Mouse (Mus musculus) midbrain, embryonic 14.5 days (tissue): ENCODE data around the gene Prkag3. TPM values are rescaled to one million over a fixed set of nuclear protein-coding genes. Genes with fewer than 3 reads are reported as not detected.
A peak's percentile ranks its signal among the peaks of the same experiment; 100 is the strongest.

ENCODE experiments used
- ATAC-seq: fragments of 200-750 bp; cut with Nextera tagmentation; 2 replicates; pipeline ENCODE4 v1.8.0; 2017; ENCODE audit warnings: moderate number of reproducible peaks, moderate library complexity; ENCODE audit not compliant: low FRiP score, low TSS enrichment
- DNase-seq: peaks from one replicate; pipeline ENCODE4 v3.0.0-alpha.2; 2015
- H3K27ac ChIP-seq: fragments of 300-500 bp; sonication (generic); replicated peaks from 2 replicates; pipeline ENCODE4 v1.5.1; 2014; ENCODE audit warnings: mild to moderate bottlenecking, low read depth, low read length, moderate library complexity
- H3K27me3 ChIP-seq: fragments of 300-500 bp; sonication (generic); 2 replicates; pipeline ENCODE4 v1.6.1; 2014; ENCODE audit warnings: low read length, control low read depth, mixed read lengths; ENCODE audit not compliant: control insufficient read depth, insufficient read depth
- H3K36me3 ChIP-seq: fragments of 300-500 bp; sonication (generic); 2 replicates; pipeline ENCODE4 v1.6.1; 2014; ENCODE audit warnings: low read length, control low read depth; ENCODE audit not compliant: control insufficient read depth, insufficient read depth
- H3K4me1 ChIP-seq: fragments of 300-500 bp; sonication (generic); 2 replicates; pipeline ENCODE4 v1.6.1; 2014; ENCODE audit warnings: mild to moderate bottlenecking, antibody characterized with exemption, low read length, control low read depth; ENCODE audit not compliant: control insufficient read depth, insufficient read depth
- H3K4me2 ChIP-seq: fragments of 300-500 bp; sonication (generic); 2 replicates; pipeline ENCODE4 v1.6.1; 2014; ENCODE audit warnings: mild to moderate bottlenecking, low read length, moderate library complexity
- H3K4me3 ChIP-seq: fragments of 300-500 bp; sonication (generic); replicated peaks from 2 replicates; pipeline ENCODE4 v1.5.1; 2014; ENCODE audit warnings: low read depth, low read length
- H3K9ac ChIP-seq: fragments of 300-500 bp; sonication (generic); replicated peaks from 2 replicates; pipeline ENCODE4 v1.6.1; 2014; ENCODE audit warnings: mild to moderate bottlenecking, low read length, moderate library complexity
- H3K9me3 ChIP-seq: fragments of 300-500 bp; sonication (generic); 2 replicates; pipeline ENCODE4 v1.6.1; 2016; ENCODE audit warnings: low read length, control low read depth, mixed read lengths; ENCODE audit not compliant: control insufficient read depth
- WGBS: fragments of 180-500 bp; shearing (Covaris S2); extraction: QIAGEN DNeasy Blood & Tissue Kit; methylation state at CpG from one replicate; pipeline ENCODE4 v1.1.7; 2014; 5-methylcytosine and 5-hydroxymethylcytosine counted together
- polyA plus RNA-seq: library from polyadenylated mRNA; unstranded; fragments of >200 nt; fragmentation: Nextera tagmentation; extraction: Ambion mirVana; gene quantifications from 2 replicates; pipeline ENCODE4 v1.2.1, GENCODE M21; 2014

The Prkag3 gene
- not detected in 2 replicates for polyA plus RNA-seq

DNA sequence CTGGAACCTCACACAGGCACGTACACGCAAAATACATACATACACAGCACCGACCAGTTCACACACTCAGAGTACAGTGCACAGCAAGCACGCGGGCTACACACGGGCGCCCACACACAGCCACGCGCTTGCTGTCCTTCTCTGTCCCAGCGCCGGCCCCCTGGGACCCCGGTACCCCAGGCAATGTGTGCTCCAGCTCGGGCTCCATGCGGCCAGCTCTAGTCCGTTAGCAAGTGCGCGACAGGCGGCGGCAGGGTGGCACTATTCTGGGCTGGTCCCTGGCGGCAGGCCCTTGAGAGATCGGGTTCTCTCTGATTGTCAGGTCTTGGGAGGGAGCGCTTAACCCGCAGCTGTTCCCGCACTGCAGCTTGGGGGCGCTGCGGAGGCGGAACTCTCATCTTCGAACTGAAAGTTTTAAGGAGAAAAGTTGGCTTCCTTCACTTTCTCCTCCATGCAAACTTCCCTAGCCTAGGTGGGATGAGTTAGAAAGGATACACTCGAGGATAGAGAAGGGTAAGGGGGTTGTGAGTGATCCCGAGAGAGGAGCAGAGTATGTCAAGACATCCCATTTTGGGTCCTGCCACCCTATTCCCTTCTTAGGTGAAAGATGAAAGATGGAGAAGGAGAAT, at the start of gene Prkag3:
Gene Prkag3 (minus strand): TSS at position 579 of the 629 bp plus-strand sequence.
- peak within 1 kb of the TSS; percentile 32 for H3K4me2 ChIP-seq
- DNase-seq (peak; percentile 56), ATAC-seq (no peak)
- no peaks in the 10 kb centered on the region for H3K4me1 ChIP-seq
- 10% methylated on average over 30 of the region's 30 CpGs for WGBS
- no peaks in the 10 kb centered on the region for H3K9me3 ChIP-seq
- 0 out of 2 replicates have a peak within 1 kb of the TSS, but pooled peaks have one; percentile 0 for H3K4me3 ChIP-seq
- H3K36me3 ChIP-seq, result no peaks in the 10 kb centered on the region
- H3K27ac ChIP-seq, result no peak within 1 kb of the TSS
- no peak within 1 kb of the TSS for H3K9ac ChIP-seq
- H3K27me3 ChIP-seq, result no peaks in the 10 kb centered on the region

DNA sequence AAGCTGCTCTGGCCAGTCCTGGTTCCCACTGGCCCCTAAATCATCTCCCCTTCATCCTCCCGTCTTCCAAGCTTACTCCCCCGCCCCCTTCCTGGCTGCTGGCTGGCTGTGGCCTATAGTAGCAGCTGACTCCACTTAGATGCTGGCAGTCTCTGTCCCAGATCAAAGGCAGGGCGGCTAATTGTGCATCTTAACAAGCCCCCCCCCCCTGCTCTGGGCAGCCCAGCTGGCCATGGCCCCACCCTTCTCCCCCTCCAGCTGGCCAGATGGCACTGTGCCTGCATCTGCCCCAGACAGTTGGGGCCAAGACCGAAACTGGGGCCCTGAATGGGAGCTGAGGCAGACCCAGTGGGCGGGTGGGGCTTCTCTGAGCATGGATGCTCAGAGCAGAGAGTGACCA, 48.4 kb upstream of the Prkag3 start:
- Histone ChIP-seq H3K4me3 (no peak overlapping the region), H3K9me3 (no peaks in the 10 kb centered on the region), H3K27me3 (peaks cover 69% of the 10 kb centered on the region), H3K4me2 (no peak overlapping the region), H3K27ac (no peak overlapping the region), H3K36me3 (no peaks in the 10 kb centered on the region), H3K4me1 (peaks cover 34% of the 10 kb centered on the region), H3K9ac (no peak overlapping the region)
- WGBS, result 4% methylated on average over 5 of the region's 5 CpGs
- ATAC-seq (peak; percentile 73), DNase-seq (peak; percentile 80)

DNA sequence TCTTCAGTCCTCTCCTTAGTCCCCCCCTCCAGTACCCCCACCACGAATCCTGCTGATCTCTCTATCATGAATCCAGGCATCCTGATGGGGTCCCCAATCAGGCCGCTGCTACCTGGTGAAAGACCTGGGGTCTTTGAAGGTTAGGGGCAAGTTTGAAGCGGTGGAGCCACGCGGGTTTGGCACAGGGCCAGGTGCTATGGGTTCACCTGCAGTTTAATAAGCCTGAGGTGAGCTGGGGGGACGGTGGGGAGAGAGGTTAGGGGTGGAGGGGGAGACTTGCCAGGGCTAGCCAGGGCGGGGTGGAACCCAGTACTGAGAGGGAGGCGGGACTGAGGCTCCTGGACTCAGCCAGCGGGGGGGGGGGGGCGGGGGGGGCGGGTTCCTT, 46.1 kb upstream of the Prkag3 start:
- H3K36me3 ChIP-seq, result no peaks in the 10 kb centered on the region
- peak overlapping the region; percentile 13; the same call in 1 of the 2 replicates for H3K4me3 ChIP-seq
- DNase-seq, result no peak
- peaks cover 43% of the 10 kb centered on the region for H3K4me1 ChIP-seq
- no peak for ATAC-seq
- no peaks in the 10 kb centered on the region for H3K9me3 ChIP-seq
- peak overlapping the region; percentile 52 for H3K4me2 ChIP-seq
- no peak overlapping the region for H3K27ac ChIP-seq
- WGBS, result 6% methylated on average over 11 of the region's 11 CpGs
- H3K27me3 ChIP-seq, result peaks cover 68% of the 10 kb centered on the region
- H3K9ac ChIP-seq, result no peak overlapping the region

DNA sequence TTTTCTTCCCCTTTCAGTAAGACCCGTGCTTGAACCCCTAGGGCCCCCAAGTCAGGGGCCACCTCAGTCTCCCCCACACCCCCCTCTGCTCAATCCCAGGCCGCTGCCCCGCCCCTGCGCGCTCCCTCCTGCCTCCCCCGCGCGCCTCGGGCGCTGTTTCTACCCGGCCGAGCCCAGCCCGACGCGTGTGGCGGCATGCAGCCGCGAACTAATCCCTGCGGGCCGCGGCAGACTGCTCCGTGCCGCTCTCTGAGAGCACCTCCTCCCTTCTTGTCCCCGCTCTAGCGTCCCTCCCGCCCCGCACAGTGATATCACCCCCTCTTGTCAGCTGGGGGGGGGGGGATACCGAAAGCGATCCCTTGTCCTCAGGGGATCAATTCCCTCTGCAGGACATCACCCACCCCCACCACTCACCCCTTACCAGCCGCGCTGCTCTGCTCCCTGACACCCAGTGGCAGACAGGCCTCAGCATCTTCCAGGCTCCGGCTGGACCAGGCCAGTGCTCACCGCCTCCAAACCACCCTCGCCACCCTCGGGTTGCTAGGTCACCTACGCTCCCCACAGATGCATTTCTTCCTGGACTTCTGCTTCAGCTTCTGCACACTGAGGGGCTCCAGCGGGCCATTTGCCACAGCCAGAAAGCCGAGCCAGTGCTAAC, 45.6 kb upstream of the Prkag3 start:
- no peaks in the 10 kb centered on the region for H3K36me3 ChIP-seq
- ATAC-seq (0 out of 2 replicates have a peak, but pooled peaks have one; percentile 29), DNase-seq (peak; percentile 81)
- H3K27ac ChIP-seq, result no peak overlapping the region
- peaks cover 47% of the 10 kb centered on the region for H3K4me1 ChIP-seq
- peak overlapping the region; percentile 52 for H3K4me2 ChIP-seq
- no peak overlapping the region for H3K9ac ChIP-seq
- H3K4me3 ChIP-seq, result peak overlapping the region; percentile 13; the same call in 1 of the 2 replicates
- under 1% methylated on average over 35 of the region's 38 CpGs for WGBS
- H3K27me3 ChIP-seq, result peaks cover 68% of the 10 kb centered on the region
- no peaks in the 10 kb centered on the region for H3K9me3 ChIP-seq

DNA sequence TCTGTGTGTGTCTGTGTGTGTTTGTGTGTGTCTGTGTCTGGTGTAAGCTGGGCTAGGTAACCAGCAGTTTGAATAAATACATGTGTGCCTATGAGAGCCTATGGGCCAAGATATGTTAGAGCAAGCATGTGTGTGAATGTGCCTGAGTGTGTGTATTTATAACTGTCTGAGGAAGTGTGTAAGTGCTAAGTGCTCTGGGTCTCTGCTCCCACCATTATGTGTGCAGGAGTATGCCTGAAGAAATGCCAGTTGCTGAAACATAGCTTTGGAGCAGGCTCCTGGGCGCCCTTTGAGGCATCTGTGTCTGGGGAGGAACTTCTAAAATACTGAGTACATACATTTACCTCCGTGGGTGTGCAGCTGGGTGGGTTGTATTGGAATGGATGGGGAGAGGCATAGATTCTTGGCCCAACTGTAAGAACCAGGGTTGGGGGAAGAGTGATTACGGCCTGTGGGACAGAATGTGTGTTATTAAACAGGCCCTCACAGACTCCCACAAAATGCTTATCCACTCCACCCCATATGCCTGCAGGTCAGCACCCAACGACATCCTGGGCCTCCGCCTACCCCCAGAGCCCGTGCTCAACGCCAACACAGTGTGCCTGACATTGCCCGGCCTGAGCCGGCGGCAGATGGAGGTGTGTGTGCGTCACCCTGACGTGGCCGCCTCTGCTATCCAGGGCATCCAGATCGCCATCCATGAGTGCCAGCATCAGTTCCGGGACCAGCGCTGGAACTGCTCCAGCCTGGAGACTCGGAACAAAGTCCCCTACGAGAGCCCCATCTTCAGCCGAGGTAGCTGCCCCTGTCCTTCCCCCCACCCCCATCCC, 44.0 kb upstream of the Prkag3 start:
- no peaks in the 10 kb centered on the region for H3K36me3 ChIP-seq
- H3K27ac ChIP-seq, result no peak overlapping the region
- no peak overlapping the region for H3K4me3 ChIP-seq
- peaks cover 47% of the 10 kb centered on the region for H3K4me1 ChIP-seq
- H3K27me3 ChIP-seq, result peaks cover 75% of the 10 kb centered on the region
- H3K9me3 ChIP-seq, result no peaks in the 10 kb centered on the region
- DNase-seq, result no peak
- WGBS, result 18% methylated on average over 19 of the region's 19 CpGs
- no peak overlapping the region for H3K4me2 ChIP-seq
- H3K9ac ChIP-seq, result no peak overlapping the region
- no peak for ATAC-seq

DNA sequence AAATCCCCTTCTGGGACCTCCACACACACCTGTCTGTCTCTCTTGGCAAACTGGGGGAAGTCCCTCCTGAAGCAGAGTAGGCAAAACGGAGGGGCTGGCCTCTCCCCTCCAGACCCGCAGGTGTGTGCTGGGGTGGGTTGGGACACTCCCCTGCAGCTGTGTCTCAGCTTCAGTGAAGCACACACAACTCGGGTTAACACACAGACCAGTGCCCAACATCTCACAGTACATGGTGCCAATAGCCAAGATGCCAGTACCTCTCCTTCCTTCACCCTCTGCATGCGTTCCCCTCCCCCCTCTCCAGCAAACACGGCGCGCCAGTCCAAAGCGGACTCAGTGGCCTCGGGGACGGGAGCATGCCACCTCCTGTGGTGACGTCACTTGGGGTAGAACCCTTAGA, 42.2 kb upstream of the Prkag3 start, which contains the start of gene Wnt10a:
Gene Wnt10a (plus strand): TSS at position 268 of the 400 bp plus-strand sequence.
- H3K9me3 ChIP-seq, result no peaks in the 10 kb centered on the region
- H3K4me1 ChIP-seq, result peaks cover 34% of the 10 kb centered on the region
- peak; percentile 9; the same call in 1 of the 2 replicates for ATAC-seq
- DNase-seq, result no peak
- no peak within 1 kb of the TSS for H3K9ac ChIP-seq
- H3K36me3 ChIP-seq, result no peaks in the 10 kb centered on the region
- peaks cover 78% of the 10 kb centered on the region for H3K27me3 ChIP-seq
- 0% methylated on average over 11 of the region's 11 CpGs for WGBS
- peak within 1 kb of the TSS; percentile 25 for H3K4me3 ChIP-seq
- H3K4me2 ChIP-seq, result peak within 1 kb of the TSS; percentile 54
- H3K27ac ChIP-seq, result no peak within 1 kb of the TSS

DNA sequence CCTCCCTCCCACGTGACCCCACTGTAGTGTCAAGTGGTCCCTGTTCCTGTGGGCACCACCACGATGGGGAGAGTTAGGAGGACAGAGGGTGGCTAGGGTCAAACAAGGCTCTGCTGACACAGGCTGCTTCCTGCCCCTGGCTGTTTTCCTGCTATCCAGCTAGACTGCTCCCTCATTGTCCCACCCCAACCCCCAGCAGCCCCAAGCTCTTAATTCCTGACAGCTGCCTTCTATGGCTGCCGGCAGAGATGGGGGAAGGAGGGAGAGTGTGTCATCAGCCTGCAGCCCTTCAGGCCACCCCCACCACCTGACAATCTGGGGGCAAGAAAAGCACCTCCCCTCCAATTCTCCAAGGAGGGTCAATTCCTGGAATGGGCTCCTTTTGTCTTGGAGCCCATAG, 41.1 kb upstream of the Prkag3 start:
- DNase-seq (no peak), ATAC-seq (no peak)
- Histone ChIP-seq H3K36me3 (no peaks in the 10 kb centered on the region), H3K27me3 (peaks cover 83% of the 10 kb centered on the region), H3K9me3 (no peaks in the 10 kb centered on the region), H3K4me3 (no peak overlapping the region), H3K4me2 (no peak overlapping the region), H3K27ac (no peak overlapping the region), H3K4me1 (peaks cover 31% of the 10 kb centered on the region), H3K9ac (no peak overlapping the region)
- WGBS, result 8% methylated on average over 3 of the region's 3 CpGs

DNA sequence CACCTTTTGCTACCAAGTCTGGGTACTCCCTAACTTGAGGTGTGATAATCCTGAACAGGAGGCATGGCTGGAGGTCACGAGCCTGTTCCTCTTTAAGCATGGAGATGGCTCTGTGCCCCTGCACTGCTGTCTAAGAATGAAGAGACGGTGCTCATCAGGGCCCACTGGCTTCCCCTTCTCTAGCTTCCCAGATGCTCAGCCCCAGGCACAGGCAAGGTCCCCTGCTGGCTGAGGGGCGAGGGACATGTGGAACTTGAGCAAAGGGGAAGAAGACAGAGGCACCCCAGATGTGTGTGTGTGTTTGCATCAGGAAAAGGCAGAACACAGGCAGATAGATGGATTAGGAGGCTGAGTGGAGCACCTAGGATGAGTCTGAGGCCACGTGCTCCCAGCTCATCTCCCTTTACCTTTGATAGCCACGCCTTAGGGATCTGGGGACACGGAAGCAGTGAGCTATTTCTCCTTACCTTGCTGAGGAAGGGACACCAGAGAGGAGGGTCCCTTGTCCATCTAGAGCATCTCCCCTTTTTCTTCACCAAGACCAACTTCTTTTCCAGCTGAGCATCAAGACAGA, 39.7 kb upstream of the Prkag3 start:
- Histone ChIP-seq H3K27ac (no peak overlapping the region), H3K4me1 (peaks cover 21% of the 10 kb centered on the region), H3K9me3 (no peaks in the 10 kb centered on the region), H3K36me3 (no peaks in the 10 kb centered on the region), H3K9ac (no peak overlapping the region), H3K4me3 (no peak overlapping the region), H3K27me3 (peaks cover 83% of the 10 kb centered on the region), H3K4me2 (no peak overlapping the region)
- 26% methylated on average over 6 of the region's 6 CpGs for WGBS
- DNase-seq (no peak), ATAC-seq (no peak)
